Mouse (Mus musculus) cerebellum, adult 2 months (tissue): ENCODE data around the gene Prex1.

Source experiments
- CTCF ChIP-seq: fragments of 200-500 bp; IDR thresholded peaks from 2 replicates; pipeline ENCODE4 v1.5.1; 2011; ENCODE audit warnings: low read depth, mild to moderate bottlenecking, control low read depth, low read length, moderate library complexity, borderline replicate concordance; ENCODE audit not compliant: insufficient read depth
- POLR2A ChIP-seq: fragments of 200-500 bp; IDR thresholded peaks from 2 replicates; pipeline ENCODE4 v1.6.1; 2011; ENCODE audit warnings: low read length, control low read depth, borderline replicate concordance; ENCODE audit not compliant: insufficient read depth

GRCm38 (mm10) chr2:166743504-166743903 lies 29.9 kb upstream of the Prex1 start:
- TF ChIP-seq POLR2A = no peak
- no peak for TF ChIP-seq CTCF
